Mouse (Mus musculus) myocyte (in vitro differentiated cells): ENCODE measurements around the gene Rptor. TPM values are rescaled to one million over a fixed set of nuclear protein-coding genes. Genes with fewer than 3 reads are reported as not detected.

Experiments used
- H3K27me3 ChIP-seq: one replicate; pipeline ENCODE4 v1.6.1; 2011; ENCODE audit not compliant: control insufficient read depth, insufficient read depth, insufficient read length
- H3K36me3 ChIP-seq: one replicate; pipeline ENCODE4 v1.6.1; 2011; ENCODE audit not compliant: control insufficient read depth, insufficient read depth
- H3K4me2 ChIP-seq: one replicate; pipeline ENCODE4 v1.6.1; 2011; ENCODE audit warnings: low read depth, control low read depth
- H3K4me3 ChIP-seq: one replicate; pipeline ENCODE4 v1.5.1; 2011; ENCODE audit warnings: mild to moderate bottlenecking, control low read depth, moderate library complexity
- H3K79me2 ChIP-seq: one replicate; pipeline ENCODE4 v1.6.1; 2011; ENCODE audit not compliant: control insufficient read depth, insufficient read depth
- H3ac ChIP-seq: one replicate; pipeline ENCODE4 v1.6.1; 2011; ENCODE audit not compliant: control insufficient read depth, insufficient read length
- CEBPB ChIP-seq: IDR thresholded peaks from 2 replicates; pipeline ENCODE4 v1.6.1; 2011; ENCODE audit warnings: mild to moderate bottlenecking, moderate library complexity; ENCODE audit not compliant: poor library complexity, insufficient read depth, severe bottlenecking
- MYOD1 ChIP-seq, 3 experiments: IDR thresholded peaks; one replicate each; pipeline ENCODE4 v1.6.1; 2011; ENCODE audit warnings: control low read depth in 2 of 3, low read depth in 2 of 3, mild to moderate bottlenecking in 2 of 3, moderate library complexity in 1 of 3; ENCODE audit not compliant: insufficient read length in 2 of 3, control insufficient read depth in 1 of 3
- MYOG ChIP-seq, 3 experiments: IDR thresholded peaks; one replicate each; pipeline ENCODE4 v1.6.1; 2011; ENCODE audit warnings: control low read depth in 2 of 3, low read depth in 2 of 3, mild to moderate bottlenecking in 2 of 3; ENCODE audit not compliant: insufficient read length in 2 of 3, control insufficient read depth in 1 of 3, insufficient read depth in 1 of 3
- REST ChIP-seq: IDR thresholded peaks from one replicate; pipeline ENCODE4 v1.6.1; 2011; ENCODE audit warnings: mild to moderate bottlenecking, control low read depth, moderate library complexity; ENCODE audit not compliant: insufficient read depth, insufficient read length
- USF1 ChIP-seq: IDR thresholded peaks from one replicate; pipeline ENCODE4 v1.6.1; 2011; ENCODE audit warnings: low read depth, mild to moderate bottlenecking, control low read depth, moderate library complexity
- polyA plus RNA-seq: library from polyadenylated mRNA; unstranded; fragments of >200 nt; fragmentation: generic; extraction: Trizol; gene quantifications from one replicate; pipeline ENCODE4 v1.2.1, GENCODE M21; 2012; ENCODE audit warnings: missing spikeins

Rptor gene
- polyA plus RNA-seq, 1 experiment, result 59.5 TPM

GRCm38 (mm10) chr11:119948305-119948704 is 345.6 kb downstream of the Rptor start:
- Histone ChIP-seq H3K4me2 (peak overlapping the region; percentile 58), H3K4me3 (no peak overlapping the region), H3K36me3 (no peaks in the 10 kb centered on the region), H3K79me2 (peaks cover 96% of the 10 kb centered on the region), H3ac (no peak overlapping the region), H3K27me3 (no peaks in the 10 kb centered on the region)
- TF ChIP-seq MYOD1 (IDR thresholded peaks at IDR 0.05; ENCODE audit: control insufficient read depth in 1 of 3, insufficient read length in 2 of 3, low read depth in 2 of 3) (peak in 1 of 3 experiments; percentile 75), CEBPB (peak; percentile 88), MYOG (IDR thresholded peaks at IDR 0.05; ENCODE audit: control insufficient read depth in 1 of 3, insufficient read depth in 1 of 3, insufficient read length in 2 of 3, low read depth in 2 of 3) (peak in 1 of 3 experiments; percentile 60), USF1 (no peak)

- Histone ChIP-seq H3K27me3 (no peaks in the 10 kb centered on the region), H3K36me3 (no peaks in the 10 kb centered on the region), H3K79me2 (peaks cover 96% of the 10 kb centered on the region), H3K4me3 (no peak overlapping the region), H3ac (no peak overlapping the region), H3K4me2 (peak overlapping the region; percentile 58)
- TF ChIP-seq MYOD1 (IDR thresholded peaks at IDR 0.05; ENCODE audit: control insufficient read depth in 1 of 3, insufficient read length in 2 of 3, low read depth in 2 of 3) (no peak), REST (no peak)
Measured at GRCm38 (mm10) chr11:119948803-119949202, 346.1 kb downstream of the Rptor start.

Other genes with a start within 250 kb of the Rptor start
- 4.2 TPM for gene Sgsh, start 247.4 kb upstream of the Rptor start, polyA plus RNA-seq
- 1.5 TPM for gene Slc26a11, start 247.3 kb upstream of the Rptor start, polyA plus RNA-seq
- gene Rnf213, start 209.8 kb upstream of the Rptor start, polyA plus RNA-seq, result 16.7 TPM
- gene Endov, start 111.6 kb upstream of the Rptor start, polyA plus RNA-seq, result 16.6 TPM
- gene Nptx1, start 55.2 kb upstream of the Rptor start, polyA plus RNA-seq, result 9.3 TPM